Mouse (Mus musculus) layer of hippocampus, adult 2 months (tissue): ENCODE data around the gene Eif4g3. TPM values are rescaled to one million over a fixed set of nuclear protein-coding genes. Genes with fewer than 3 reads are reported as not detected.

Experiments
- DNase-seq, 2 experiments: peaks; one replicate each; pipeline ENCODE4 v3.0.0; 2022; ENCODE audit warnings: low spot score in 2 of 2
- H3K27ac ChIP-seq: fragments of 200-600 bp; 2 replicates; pipeline ENCODE4 v1.8.1; 2022
- H3K4me3 ChIP-seq: fragments of 200-600 bp; 2 replicates; pipeline ENCODE4 v1.8.1; 2022; ENCODE audit warnings: mild to moderate bottlenecking
- CTCF ChIP-seq: fragments of 200-600 bp; conservative IDR thresholded peaks from 2 replicates; pipeline ENCODE4 v1.8.1; 2022; ENCODE audit warnings: antibody characterized with exemption, mild to moderate bottlenecking, moderate library complexity
- total RNA-seq, 2 experiments: library from RNA; stranded (reverse); gene quantifications; 2 replicates each; pipeline ENCODE4 v1.2.3; 2021

Gene Eif4g3
- total RNA-seq, 2 experiments from 2014 or later: 158 TPM

GRCm38 (mm10) chr4:138084103-138084502 is 91.3 kb downstream of the Eif4g3 start:
- H3K27ac ChIP-seq: peak overlapping the region; percentile 91
- no peak for DNase-seq
- TF ChIP-seq CTCF: no peak
- no peak overlapping the region for H3K4me3 ChIP-seq

DNA sequence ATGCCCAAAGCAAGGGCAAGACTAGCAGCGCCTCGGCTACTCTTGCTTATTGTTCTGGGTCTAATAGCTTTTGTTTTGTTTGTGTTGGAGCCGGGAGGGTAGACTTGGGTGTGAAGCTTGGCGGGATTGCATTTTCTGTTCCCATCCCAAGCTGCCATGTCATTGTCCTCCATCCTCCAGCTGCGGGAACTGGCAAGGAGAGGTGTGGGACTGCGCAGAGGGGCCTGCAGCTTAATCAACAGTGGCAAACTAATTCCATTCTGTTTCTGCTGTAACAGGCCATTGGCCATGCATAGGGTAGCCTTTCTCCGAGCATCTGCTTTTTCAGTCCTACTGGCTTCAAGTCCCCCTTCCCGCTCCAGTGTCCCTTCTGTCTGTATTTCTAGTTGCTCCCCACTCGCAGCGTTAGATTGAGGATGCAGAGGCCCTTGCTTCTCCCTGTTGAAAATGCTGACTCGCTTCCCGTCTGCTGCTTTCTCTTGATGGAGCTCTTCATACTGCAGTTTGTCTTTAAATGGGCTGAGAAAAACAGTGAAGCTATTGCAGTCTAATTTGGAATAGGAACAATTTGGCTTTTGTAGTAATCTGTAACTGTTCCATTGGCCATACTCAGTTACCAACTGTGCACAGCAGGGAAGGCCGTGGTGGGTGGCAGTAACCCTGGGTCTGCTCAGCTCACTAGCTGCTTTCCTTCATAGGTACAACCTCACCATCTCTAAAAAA is 92.2 kb downstream of the Eif4g3 start:
- Histone ChIP-seq H3K27ac (peak overlapping the region; percentile 91), H3K4me3 (no peak overlapping the region)
- DNase-seq: peak in 1 of 2 experiments; percentile 60
- TF ChIP-seq CTCF: no peak

DNA sequence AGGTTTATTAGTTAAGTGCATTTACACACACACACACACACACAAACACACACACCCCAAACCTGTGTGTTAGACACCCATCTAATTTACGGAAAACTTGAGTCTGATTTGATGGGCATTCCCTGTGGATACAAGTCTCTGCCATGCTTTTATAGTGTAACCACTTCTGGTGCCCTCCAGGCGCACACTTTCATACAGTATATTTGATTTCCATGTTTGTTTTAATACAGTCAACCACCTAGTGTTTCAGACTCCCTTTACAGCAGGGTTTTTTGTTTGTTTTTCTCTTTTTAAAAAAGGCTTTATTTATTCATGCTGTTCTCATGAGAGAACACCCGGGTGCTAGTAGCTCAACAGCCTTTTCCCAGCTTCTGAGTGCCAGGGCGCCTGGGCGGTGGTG is 94.1 kb downstream of the Eif4g3 start:
- DNase-seq: no peak
- Histone ChIP-seq H3K27ac (peak overlapping the region; percentile 62), H3K4me3 (no peak overlapping the region)
- no peak for TF ChIP-seq CTCF

GRCm38 (mm10) chr4:138089512-138089911 is 96.7 kb downstream of the Eif4g3 start:
- TF ChIP-seq CTCF: peak; percentile 39
- no peak overlapping the region for H3K27ac ChIP-seq
- no peak for DNase-seq
- no peak overlapping the region for H3K4me3 ChIP-seq

DNA sequence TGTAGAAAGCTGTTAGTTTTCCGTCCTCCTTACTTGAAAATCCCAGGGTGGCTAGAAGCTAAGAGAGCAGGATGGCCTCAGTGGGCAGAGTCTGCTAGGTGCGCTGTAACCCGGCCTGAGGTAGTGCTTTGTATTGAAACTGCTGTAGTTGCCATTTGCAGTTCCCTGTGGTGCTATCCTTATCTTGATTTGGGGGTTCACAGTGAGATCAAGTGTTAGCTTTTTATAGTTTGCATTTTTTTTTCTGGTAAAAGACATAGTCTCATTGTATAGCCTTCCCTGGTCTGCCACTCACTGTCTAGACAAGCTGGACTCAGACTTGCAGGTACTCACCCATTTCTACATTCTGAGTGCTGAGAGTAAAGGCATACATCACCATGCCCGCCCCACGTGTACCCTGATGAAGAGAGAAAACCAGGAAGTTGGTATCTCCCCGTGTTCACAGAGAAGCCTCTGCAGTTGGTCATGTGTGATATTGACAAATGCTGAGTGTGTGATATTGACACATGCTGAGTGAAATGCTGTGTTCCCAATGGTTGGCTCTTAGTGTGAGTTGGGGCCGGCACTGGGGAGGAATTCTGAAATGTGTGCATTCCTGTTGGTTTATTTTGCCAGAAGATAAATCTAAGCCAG is 98.9 kb downstream of the Eif4g3 start:
- TF ChIP-seq CTCF: no peak
- Histone ChIP-seq H3K27ac (peak overlapping the region; percentile 28), H3K4me3 (no peak overlapping the region)
- no peak for DNase-seq

GRCm38 (mm10) chr4:138100456-138100855 is 107.6 kb downstream of the Eif4g3 start:
- no peak overlapping the region for H3K4me3 ChIP-seq
- no peak overlapping the region for H3K27ac ChIP-seq
- no peak for TF ChIP-seq CTCF
- DNase-seq: no peak

GRCm38 (mm10) chr4:138101795-138102194 is 109.0 kb downstream of the Eif4g3 start:
- H3K4me3 ChIP-seq: no peak overlapping the region
- no peak overlapping the region for H3K27ac ChIP-seq
- no peak for DNase-seq
- TF ChIP-seq CTCF: no peak

- no peak for TF ChIP-seq CTCF
- Histone ChIP-seq H3K4me3 (no peak overlapping the region), H3K27ac (no peak overlapping the region)
- DNase-seq: no peak
These were observed 109.6 kb downstream of the Eif4g3 start for GRCm38 (mm10) chr4:138102413-138102812.

DNA sequence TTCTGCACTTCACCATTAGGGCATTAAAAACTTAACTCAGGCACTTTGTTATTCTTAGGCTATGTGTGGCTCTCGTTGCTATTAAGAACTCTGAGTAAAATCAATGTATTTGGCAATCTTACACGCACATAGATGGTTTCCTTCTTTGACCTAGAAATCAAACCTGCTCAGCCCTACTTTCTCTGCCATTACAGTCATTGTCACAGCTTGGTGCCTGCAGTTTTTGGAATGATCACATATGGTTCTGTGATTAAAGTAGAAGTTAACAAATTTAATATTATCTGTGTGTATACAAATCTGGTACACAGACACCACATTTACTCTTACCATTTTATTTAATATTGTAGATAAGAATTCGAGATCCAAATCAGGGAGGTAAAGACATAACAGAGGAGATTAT is 112.1 kb downstream of the Eif4g3 start:
- Histone ChIP-seq H3K4me3 (no peak overlapping the region), H3K27ac (peak overlapping the region; percentile 24; the same call in 1 of the 2 replicates)
- no peak for DNase-seq
- TF ChIP-seq CTCF: no peak

DNA sequence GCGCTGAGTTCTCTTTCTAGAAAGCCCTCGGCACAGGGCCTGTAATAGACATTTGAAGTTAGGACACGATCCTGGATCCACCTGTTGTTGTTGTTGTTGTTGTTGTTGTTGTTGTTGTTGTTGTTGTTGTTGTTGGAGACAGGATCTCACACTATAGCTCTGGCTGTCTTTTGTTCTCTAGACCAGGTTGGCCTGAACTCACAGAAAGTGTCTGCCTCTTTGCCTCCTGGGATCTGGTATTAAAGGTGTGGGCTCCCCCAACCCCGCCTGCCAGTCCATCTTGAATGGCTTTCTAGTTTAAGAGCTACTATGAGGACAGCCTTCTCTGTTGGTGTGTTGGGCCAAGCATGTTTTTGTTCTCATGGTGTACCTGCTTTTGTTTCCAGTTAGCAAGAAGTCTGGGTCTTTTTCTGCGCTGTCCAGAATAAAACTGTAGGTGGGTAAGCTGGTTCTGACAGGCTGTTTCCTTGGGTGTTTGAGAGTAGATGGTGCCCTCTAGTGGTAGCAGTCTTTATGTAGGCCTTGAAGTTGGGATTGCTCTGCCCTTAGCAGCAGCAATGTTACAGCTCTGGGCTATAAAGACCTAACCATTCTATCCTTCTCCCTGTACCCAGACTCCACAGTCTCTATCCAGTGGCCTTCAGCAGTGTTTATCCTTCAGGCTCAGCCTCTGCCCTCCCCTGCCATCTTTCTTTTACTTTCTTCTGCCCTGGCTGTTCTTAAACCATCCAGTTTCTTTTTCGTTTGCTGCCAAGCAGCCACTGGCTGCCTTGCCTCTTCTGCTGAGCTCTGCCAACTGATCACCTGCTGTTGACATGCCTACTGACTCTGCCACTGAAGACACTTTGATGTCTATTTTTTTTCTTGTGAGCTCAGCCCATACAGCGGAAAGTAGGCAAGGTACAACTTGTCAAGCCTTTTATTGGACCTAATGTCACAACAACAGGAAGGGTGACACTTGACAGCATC is 114.9 kb downstream of the Eif4g3 start:
- 0 out of 2 replicates have a peak overlapping the region, but pooled peaks have one; percentile 21 for H3K27ac ChIP-seq
- H3K4me3 ChIP-seq: no peak overlapping the region
- peak; percentile 84 to 87 for DNase-seq
- peak; percentile 92 for TF ChIP-seq CTCF

- no peak overlapping the region for H3K27ac ChIP-seq
- H3K4me3 ChIP-seq: no peak overlapping the region
- DNase-seq: no peak
- TF ChIP-seq CTCF: no peak
These were observed 115.7 kb downstream of the Eif4g3 start for GRCm38 (mm10) chr4:138108541-138108940.

DNA sequence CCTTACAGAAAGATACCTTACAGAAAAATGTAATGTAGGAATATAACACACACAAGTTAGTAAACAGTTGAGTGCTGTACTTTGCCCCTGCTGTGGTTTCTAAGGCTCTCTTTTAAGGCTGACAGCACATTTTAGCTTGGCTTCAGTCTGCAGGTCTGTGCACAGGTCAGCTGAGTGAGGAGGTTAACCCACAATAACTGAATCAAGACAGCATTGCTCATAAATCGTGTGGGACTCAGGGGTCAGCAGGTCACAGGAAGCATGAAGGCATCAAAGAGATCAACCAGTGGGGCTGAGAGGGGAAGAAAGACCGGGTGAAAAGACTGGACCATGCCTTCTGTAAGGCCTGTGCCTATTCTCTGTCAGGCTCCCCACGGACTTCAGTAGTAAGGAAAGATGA is 116.5 kb downstream of the Eif4g3 start:
- H3K4me3 ChIP-seq: no peak overlapping the region
- no peak for TF ChIP-seq CTCF
- H3K27ac ChIP-seq: no peak overlapping the region
- no peak for DNase-seq

DNA sequence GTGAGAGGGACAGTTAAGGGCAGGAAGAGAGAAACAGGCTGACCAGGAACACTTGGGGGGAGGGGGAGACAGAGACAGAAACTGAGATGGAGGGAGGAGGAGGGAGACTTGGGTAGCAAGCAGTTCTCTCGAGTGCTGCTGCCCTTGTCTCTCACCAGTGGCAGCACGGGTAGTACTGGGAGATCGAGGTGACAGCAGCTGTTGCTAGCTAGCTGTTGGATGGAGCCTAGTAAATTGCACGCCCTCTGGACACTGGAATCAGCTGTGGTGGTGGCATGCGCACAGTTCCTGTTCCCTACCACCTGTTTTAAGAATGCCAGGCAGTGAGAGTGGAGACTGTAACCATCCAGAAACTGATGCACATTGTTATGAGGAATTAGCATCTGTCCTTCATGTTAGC is 119.0 kb downstream of the Eif4g3 start:
- Histone ChIP-seq H3K27ac (peak overlapping the region; percentile 29; the same call in 1 of the 2 replicates), H3K4me3 (no peak overlapping the region)
- DNase-seq: no peak
- TF ChIP-seq CTCF: peak; percentile 63
